Mouse (Mus musculus) cortical plate, adult 2 months (tissue): Measurements from ENCODE around the gene Tas2r143. TPM values are rescaled to one million over a fixed set of nuclear protein-coding genes. Genes with fewer than 3 reads are reported as not detected.
A peak's percentile ranks its signal among the peaks of the same experiment; 100 is the strongest.

Source experiments
- H3K27ac ChIP-seq: fragments of 200-500 bp; 2 replicates; pipeline ENCODE4 v1.5.1; 2012; ENCODE audit warnings: low read length, control low read depth, inconsistent platforms; ENCODE audit not compliant: insufficient read depth
- H3K4me1 ChIP-seq: fragments of 200-500 bp; 2 replicates; pipeline ENCODE4 v1.6.1; 2011; ENCODE audit warnings: low read length; ENCODE audit not compliant: control insufficient read depth, insufficient read depth
- H3K4me3 ChIP-seq: fragments of 200-500 bp; 2 replicates; pipeline ENCODE4 v1.5.1; 2011; ENCODE audit warnings: mild to moderate bottlenecking, low read length, control low read depth; ENCODE audit not compliant: insufficient read depth
- CTCF ChIP-seq: fragments of 200-500 bp; IDR thresholded peaks from 2 replicates; pipeline ENCODE4 v1.5.1; 2011; ENCODE audit warnings: mild to moderate bottlenecking, control low read depth, low read length; ENCODE audit not compliant: insufficient read depth; ENCODE audit errors: extremely low read depth
- POLR2A ChIP-seq: fragments of 200-500 bp; IDR thresholded peaks from 2 replicates; pipeline ENCODE4 v1.6.1; 2011; ENCODE audit warnings: mild to moderate bottlenecking, low read length, control low read depth; ENCODE audit not compliant: insufficient read depth; ENCODE audit errors: extremely low read depth
- polyA plus RNA-seq: library from polyadenylated mRNA; depleted of rRNA; stranded (reverse); fragments of >200 nt; gene quantifications from 2 replicates; pipeline ENCODE4 v1.2.3, GENCODE M21; 2012

Gene Tas2r143
- polyA plus RNA-seq, 1 experiment: 0.13 TPM

GRCm38 (mm10) chr6:42375131-42375530 is 24.9 kb upstream of the Tas2r143 start:
- Histone ChIP-seq H3K4me3 (no peak overlapping the region), H3K4me1 (no peaks in the 10 kb centered on the region; the same call in 1 of the 2 replicates), H3K27ac (no peak overlapping the region)
- TF ChIP-seq CTCF (no peak), POLR2A (no peak)

- Histone ChIP-seq H3K4me3 (no peak overlapping the region), H3K27ac (no peak overlapping the region), H3K4me1 (no peaks in the 10 kb centered on the region; the same call in 1 of the 2 replicates)
- TF ChIP-seq POLR2A: no peak
- no peak for TF ChIP-seq CTCF
Measured at GRCm38 (mm10) chr6:42376016-42376415, 24.0 kb upstream of the Tas2r143 start.

DNA sequence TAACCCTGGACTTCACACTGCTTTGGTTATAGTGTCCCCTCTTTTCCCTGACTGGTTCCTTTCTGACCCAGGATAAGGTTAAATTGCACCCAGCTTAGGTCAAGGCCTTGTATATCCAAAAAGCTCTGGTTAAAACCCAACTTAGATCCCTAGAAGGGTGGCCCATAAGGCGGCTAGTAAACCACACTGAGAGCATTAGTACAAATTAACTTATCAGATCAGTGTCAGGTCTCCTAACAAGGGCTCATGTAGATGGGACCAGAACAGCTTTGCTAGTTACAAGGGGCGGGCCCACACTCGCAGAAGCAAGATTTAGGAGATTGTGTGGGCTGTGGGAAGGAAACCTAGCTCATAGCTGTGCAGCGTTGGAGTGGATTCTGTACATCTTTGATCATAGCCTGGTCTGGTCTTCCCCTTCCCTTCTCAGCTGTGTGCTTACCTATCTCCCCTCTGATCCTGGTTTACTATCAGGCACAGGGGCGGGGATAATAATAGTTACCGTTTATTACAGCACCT is 23.5 kb upstream of the Tas2r143 start:
- no peak for TF ChIP-seq CTCF
- no peak for TF ChIP-seq POLR2A
- no peak overlapping the region for H3K27ac ChIP-seq
- H3K4me1 ChIP-seq: no peaks in the 10 kb centered on the region; the same call in 1 of the 2 replicates
- H3K4me3 ChIP-seq: no peak overlapping the region

DNA sequence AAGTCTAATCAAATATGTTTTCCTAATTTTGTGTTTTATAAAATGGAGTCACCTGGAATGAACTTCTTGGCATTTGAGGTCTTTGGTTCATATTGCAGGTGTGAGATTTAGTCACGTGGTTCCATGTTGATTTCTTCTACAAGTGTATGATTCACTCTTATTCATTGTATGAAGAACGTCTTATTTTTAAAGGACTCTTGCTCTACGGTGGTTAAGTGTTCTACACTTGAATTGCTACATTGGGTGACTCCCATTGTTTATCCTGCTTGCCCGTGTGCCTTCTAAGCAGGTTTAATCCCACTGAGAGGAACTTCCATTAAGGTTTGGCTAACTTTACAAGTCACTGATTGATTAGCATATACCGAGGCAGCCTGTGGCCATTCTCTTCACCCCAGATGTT is 22.8 kb upstream of the Tas2r143 start:
- TF ChIP-seq POLR2A (no peak), CTCF (no peak)
- Histone ChIP-seq H3K27ac (no peak overlapping the region), H3K4me1 (no peaks in the 10 kb centered on the region; the same call in 1 of the 2 replicates), H3K4me3 (no peak overlapping the region)

GRCm38 (mm10) chr6:42379551-42379950 is 20.5 kb upstream of the Tas2r143 start:
- H3K4me3 ChIP-seq: no peak overlapping the region
- no peaks in the 10 kb centered on the region for H3K4me1 ChIP-seq
- no peak overlapping the region for H3K27ac ChIP-seq
- TF ChIP-seq CTCF (no peak), POLR2A (no peak)

DNA sequence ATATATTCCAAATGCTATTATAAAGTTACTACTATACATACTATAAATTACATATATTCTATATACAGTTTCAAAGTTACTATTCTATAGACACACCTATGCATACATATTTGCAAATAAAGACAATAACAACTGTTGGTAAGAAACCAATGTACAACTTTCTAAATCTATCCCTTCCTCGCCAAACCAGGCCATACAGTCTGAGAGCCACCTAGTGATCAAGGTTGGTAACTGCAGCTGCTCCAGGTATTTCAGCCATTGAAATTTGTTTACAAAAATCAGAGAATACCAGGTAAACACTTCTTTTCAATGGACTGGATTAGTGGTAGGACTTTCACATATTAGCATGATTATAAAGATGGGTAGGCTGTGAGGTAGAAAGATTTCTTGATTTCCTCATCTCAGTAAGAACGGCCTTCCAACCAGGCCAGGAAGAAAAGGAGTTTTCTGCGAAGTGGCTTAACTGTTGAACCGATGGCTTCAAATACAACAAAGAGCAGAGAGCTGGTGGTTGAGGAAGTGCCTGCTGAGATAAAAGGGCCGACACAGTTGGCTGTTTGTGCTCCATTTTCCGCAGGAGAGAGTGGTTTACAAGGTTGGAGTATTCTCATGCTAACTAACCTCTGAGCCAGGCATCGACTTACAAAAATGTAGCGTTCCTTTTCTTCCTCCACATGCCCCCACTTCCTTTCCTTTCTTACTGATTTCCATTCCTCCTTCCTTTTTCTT is 19.5 kb upstream of the Tas2r143 start:
- TF ChIP-seq CTCF: peak; percentile 69
- TF ChIP-seq POLR2A: no peak
- Histone ChIP-seq H3K4me3 (no peak overlapping the region), H3K4me1 (no peaks in the 10 kb centered on the region), H3K27ac (no peak overlapping the region)

- TF ChIP-seq POLR2A (no peak), CTCF (no peak)
- Histone ChIP-seq H3K4me1 (no peaks in the 10 kb centered on the region), H3K4me3 (no peak overlapping the region), H3K27ac (no peak overlapping the region)
Measured at GRCm38 (mm10) chr6:42381221-42381620, 18.8 kb upstream of the Tas2r143 start.

DNA sequence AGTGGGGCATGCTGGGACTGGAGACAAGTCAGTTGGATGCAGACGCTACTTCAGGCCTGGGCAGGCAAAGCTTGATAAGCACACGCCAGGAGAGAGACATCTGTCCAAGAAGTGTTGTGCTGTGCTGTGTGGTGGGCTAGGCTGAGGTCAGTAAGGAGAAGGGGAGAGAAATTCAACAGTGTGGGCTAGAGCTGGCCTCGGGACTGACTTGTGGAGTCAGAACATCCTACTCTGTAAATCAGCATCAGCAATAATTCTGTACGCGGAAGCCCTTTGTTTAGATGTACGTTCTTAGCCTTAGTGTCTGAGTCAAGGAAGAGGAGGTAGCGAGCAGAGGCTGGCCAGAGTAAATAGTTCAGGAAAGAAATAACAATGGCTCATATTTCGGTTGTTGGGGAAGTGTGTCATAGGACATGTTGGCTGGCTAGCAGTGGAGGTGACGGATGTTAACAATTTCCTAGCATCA is 18.1 kb upstream of the Tas2r143 start:
- Histone ChIP-seq H3K4me1 (no peaks in the 10 kb centered on the region), H3K27ac (no peak overlapping the region), H3K4me3 (no peak overlapping the region)
- no peak for TF ChIP-seq CTCF

DNA sequence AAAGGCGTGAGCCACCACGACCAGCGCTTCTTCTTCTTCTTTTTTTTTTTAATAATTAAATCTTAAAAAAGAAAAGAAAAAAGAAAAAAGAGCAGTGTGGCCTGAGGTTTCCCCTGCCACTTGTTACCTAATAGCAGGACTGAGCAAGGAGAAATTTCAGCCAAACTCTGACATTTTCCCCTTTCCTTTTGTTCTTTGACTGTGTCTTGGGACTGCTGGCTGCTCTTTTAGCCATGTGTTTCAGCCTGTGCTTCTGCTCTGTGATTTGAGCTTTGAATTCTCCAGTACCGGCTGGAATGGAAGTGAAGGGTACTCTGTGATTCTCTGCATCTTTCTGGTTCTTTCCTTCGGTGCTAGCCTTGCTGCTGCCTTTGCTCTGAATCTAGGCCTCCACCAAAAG is 16.7 kb upstream of the Tas2r143 start:
- H3K4me3 ChIP-seq: no peak overlapping the region
- H3K4me1 ChIP-seq: no peaks in the 10 kb centered on the region
- TF ChIP-seq CTCF (no peak), POLR2A (no peak)
- no peak overlapping the region for H3K27ac ChIP-seq

- H3K4me1 ChIP-seq: peaks cover 1% of the 10 kb centered on the region; the same call in 1 of the 2 replicates
- TF ChIP-seq CTCF (no peak), POLR2A (no peak)
- H3K27ac ChIP-seq: no peak overlapping the region
Measured at GRCm38 (mm10) chr6:42385635-42386034, 14.4 kb upstream of the Tas2r143 start.

GRCm38 (mm10) chr6:42391796-42392330 is 8.2 kb upstream of the Tas2r143 start:
- Histone ChIP-seq H3K4me3 (no peak overlapping the region), H3K4me1 (peaks cover 1% of the 10 kb centered on the region; the same call in 1 of the 2 replicates), H3K27ac (no peak overlapping the region)
- no peak for TF ChIP-seq POLR2A
- no peak for TF ChIP-seq CTCF

More at GRCm38 (mm10) chr6:42385635-42386034, 14.4 kb upstream of the Tas2r143 start:
- no peak overlapping the region for H3K4me3 ChIP-seq
